Mouse (Mus musculus) megakaryocyte progenitor cell, adult 5-6 weeks (primary cell): Measurements from ENCODE around the gene Tmem160. TPM values are rescaled to one million over a fixed set of nuclear protein-coding genes. Genes with fewer than 3 reads are reported as not detected.
A peak's percentile ranks its signal among the peaks of the same experiment; 100 is the strongest.

Experiments used
- ATAC-seq: replicated peaks from 2 replicates; pipeline ENCODE4 v1.8.0; 2016; ENCODE audit warnings: mild to moderate bottlenecking, moderate TSS enrichment, inconsistent platforms; ENCODE audit not compliant: poor library complexity
- total RNA-seq, 2 experiments: library from RNA; stranded (forward) in 1 of 2; stranded (reverse) in 1 of 2; fragments of 157-497, 149-512 nt in 1 of 2; fragments of 200-1000 nt in 1 of 2; gene quantifications; 2 replicates each; pipeline versions ENCODE4 v1.2.3 to v1.2.4; 2015 to 2017

The Tmem160 gene
- total RNA-seq, 2 experiments from 2014 or later, result 13.5 to 42.5 TPM

- no peak for ATAC-seq
Observed at GRCm38 (mm10) chr7:16435088-16435487, 17.5 kb upstream of the Tmem160 start.

- ATAC-seq, result peak; percentile 93
Observed at GRCm38 (mm10) chr7:16441241-16441640, 11.3 kb upstream of the Tmem160 start.

GRCm38 (mm10) chr7:16451656-16452055, 923 bp upstream of the Tmem160 start:
- ATAC-seq, result no peak

GRCm38 (mm10) chr7:16453118-16453711, 636 bp downstream of the Tmem160 start:
- ATAC-seq, result peak; percentile 72

- no peak for ATAC-seq
Observed at GRCm38 (mm10) chr7:16455016-16455415, 2.4 kb downstream of the Tmem160 start.

GRCm38 (mm10) chr7:16456289-16456688, 3.7 kb downstream of the Tmem160 start:
- ATAC-seq, result no peak

GRCm38 (mm10) chr7:16460566-16460965, 8.0 kb downstream of the Tmem160 start:
- ATAC-seq, result no peak

- no peak for ATAC-seq
Observed at GRCm38 (mm10) chr7:16461151-16461550, 8.6 kb downstream of the Tmem160 start.

GRCm38 (mm10) chr7:16461705-16462104, 9.1 kb downstream of the Tmem160 start:
- no peak for ATAC-seq

GRCm38 (mm10) chr7:16463214-16463613, 10.6 kb downstream of the Tmem160 start:
- peak; percentile 89 for ATAC-seq

- peak; percentile 57 for ATAC-seq
Observed at GRCm38 (mm10) chr7:16465160-16465559, 12.6 kb downstream of the Tmem160 start.

- no peak for ATAC-seq
Observed at GRCm38 (mm10) chr7:16465568-16465967, 13.0 kb downstream of the Tmem160 start.

- ATAC-seq, result peak; percentile 67
Observed at GRCm38 (mm10) chr7:16466565-16466964, 14.0 kb downstream of the Tmem160 start.

GRCm38 (mm10) chr7:16468115-16468514, 15.5 kb downstream of the Tmem160 start:
- ATAC-seq, result no peak

GRCm38 (mm10) chr7:16471549-16471948, 19.0 kb downstream of the Tmem160 start:
- peak; percentile 63 for ATAC-seq

GRCm38 (mm10) chr7:16472116-16472709, 19.6 kb downstream of the Tmem160 start:
- ATAC-seq, result no peak

GRCm38 (mm10) chr7:16473847-16474246, 21.3 kb downstream of the Tmem160 start:
- ATAC-seq, result no peak

- peak; percentile 47; the same call in 1 of the 2 replicates for ATAC-seq
Observed at GRCm38 (mm10) chr7:16474445-16474844, 21.9 kb downstream of the Tmem160 start.

GRCm38 (mm10) chr7:16475321-16475720, 22.7 kb downstream of the Tmem160 start:
- no peak for ATAC-seq

GRCm38 (mm10) chr7:16475764-16476599, 23.4 kb downstream of the Tmem160 start:
- no peak for ATAC-seq

- ATAC-seq, result 0 out of 2 replicates have a peak, but pooled peaks have one; percentile 40
Observed at GRCm38 (mm10) chr7:16476600-16476989, 24.0 kb downstream of the Tmem160 start.

GRCm38 (mm10) chr7:16477628-16478027, 25.0 kb downstream of the Tmem160 start, which contains the start of gene Npas1:
TSS of gene Npas1 (minus strand) at chr7:16477728.
- ATAC-seq, result no peak
